Mouse (Mus musculus): ENCODE results near the gene Chac1. TPM values are rescaled to one million over a fixed set of nuclear protein-coding genes. Genes with fewer than 3 reads are reported as not detected.

The Chac1 gene
- polyA plus RNA-seq, 1 experiment from 2014 or later = 1.7 TPM

DNA sequence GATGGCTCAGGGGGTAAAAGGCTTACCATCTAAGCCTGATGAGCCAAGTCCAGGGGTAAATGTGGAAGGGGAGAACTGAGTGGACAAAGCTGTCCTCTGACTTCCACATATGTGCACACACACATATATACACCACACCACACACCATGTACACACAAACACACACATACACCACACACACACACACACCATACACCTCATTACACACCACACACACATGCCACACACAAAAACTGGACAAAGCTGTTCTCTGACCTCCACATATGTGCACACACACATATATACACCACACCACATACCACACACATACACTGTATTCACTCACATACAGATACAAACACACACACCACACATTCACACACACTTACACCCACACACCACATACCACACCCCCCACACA is 5.3 kb downstream of the Chac1 start:
- no peak overlapping the region for H3K4me3 ChIP-seq (ENCODE audit: low read length)
- H3K4me1 ChIP-seq (replicated peaks; ENCODE audit: control insufficient read depth, insufficient read depth, low read length) = peaks cover 3% of the 10 kb centered on the region; the same call in 1 of the 2 replicates
- no peak overlapping the region for H3K27ac ChIP-seq (ENCODE audit: low read length)
- no peak overlapping the region for H3K4me2 ChIP-seq (ENCODE audit: low read depth, low read length)
- ATAC-seq (ENCODE audit: low read depth) = no peak
- no peaks in the 10 kb centered on the region for H3K36me3 ChIP-seq (ENCODE audit: control insufficient read depth, insufficient read depth, low read length)
- H3K27me3 ChIP-seq (ENCODE audit: control insufficient read depth, insufficient read depth, low read depth, low read length) = peaks cover 5% of the 10 kb centered on the region
- H3K9ac ChIP-seq (ENCODE audit: low read length) = no peak overlapping the region
- peaks cover 1% of the 10 kb centered on the region; the same call in 1 of the 2 replicates for H3K9me3 ChIP-seq (ENCODE audit: control insufficient read depth, low read length)

DNA sequence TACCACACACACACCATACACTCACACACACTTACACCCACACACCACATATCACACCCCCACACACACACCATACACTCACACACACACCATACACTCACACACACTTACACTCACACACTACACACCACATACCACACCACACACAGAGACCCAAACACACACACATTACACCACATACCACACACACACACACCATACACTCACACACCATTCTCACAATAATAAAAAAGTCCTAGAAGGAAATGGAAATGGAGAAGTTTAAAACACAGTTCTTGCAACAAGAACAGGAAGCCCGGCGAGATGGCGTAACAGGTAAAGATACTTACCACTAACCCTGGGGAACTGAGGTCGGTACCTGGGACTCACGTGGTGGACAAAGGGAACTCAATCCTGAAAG is 5.8 kb downstream of the Chac1 start:
- 84% methylated on average over 5 of the region's 5 CpGs for WGBS
- Histone ChIP-seq H3K4me2 (ENCODE audit: low read depth, low read length) (no peak overlapping the region), H3K27ac (ENCODE audit: low read length) (no peak overlapping the region), H3K36me3 (ENCODE audit: control insufficient read depth, insufficient read depth, low read length) (no peaks in the 10 kb centered on the region), H3K4me3 (ENCODE audit: low read length) (no peak overlapping the region), H3K9ac (ENCODE audit: low read length) (no peak overlapping the region), H3K4me1 (replicated peaks; ENCODE audit: control insufficient read depth, insufficient read depth, low read length) (no peaks in the 10 kb centered on the region), H3K27me3 (ENCODE audit: control insufficient read depth, insufficient read depth, low read depth, low read length) (no peaks in the 10 kb centered on the region; the same call in 1 of the 2 replicates), H3K9me3 (ENCODE audit: control insufficient read depth, low read length) (peaks cover 6% of the 10 kb centered on the region; the same call in 1 of the 2 replicates)
- no peak for ATAC-seq (ENCODE audit: low read depth)

DNA sequence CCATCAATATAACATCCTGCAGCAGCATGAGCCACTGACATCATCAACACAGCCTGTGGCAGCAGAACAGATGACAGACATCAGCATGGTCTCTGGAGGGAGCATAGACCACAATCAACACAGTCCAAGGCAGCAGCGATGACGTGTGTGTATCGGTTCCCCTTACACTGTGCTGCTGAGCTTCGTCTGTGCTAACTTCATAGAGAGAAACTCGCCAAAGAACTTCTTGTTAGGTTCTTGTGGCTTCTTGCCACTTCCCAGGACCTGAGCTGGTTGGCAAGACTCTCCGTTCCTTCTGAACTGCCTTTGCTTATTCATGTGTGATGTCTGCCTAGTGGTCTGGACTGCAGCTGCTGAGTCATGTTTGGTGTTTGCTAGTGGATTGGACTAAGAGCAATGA is 7.2 kb downstream of the Chac1 start:
- no peaks in the 10 kb centered on the region for H3K4me1 ChIP-seq (replicated peaks; ENCODE audit: control insufficient read depth, insufficient read depth, low read length)
- no peak for ATAC-seq (ENCODE audit: low read depth)
- no peak overlapping the region for H3K9ac ChIP-seq (ENCODE audit: low read length)
- H3K4me3 ChIP-seq (ENCODE audit: low read length) = no peak overlapping the region
- H3K27ac ChIP-seq (ENCODE audit: low read length) = no peak overlapping the region
- no peak overlapping the region for H3K4me2 ChIP-seq (ENCODE audit: low read depth, low read length)
- WGBS = 81% methylated on average over 6 of the region's 6 CpGs
- no peaks in the 10 kb centered on the region for H3K36me3 ChIP-seq (ENCODE audit: control insufficient read depth, insufficient read depth, low read length)
- H3K27me3 ChIP-seq (ENCODE audit: control insufficient read depth, insufficient read depth, low read depth, low read length) = no peaks in the 10 kb centered on the region
- peaks cover 6% of the 10 kb centered on the region; the same call in 1 of the 2 replicates for H3K9me3 ChIP-seq (ENCODE audit: control insufficient read depth, low read length)

GRCm38 (mm10) chr2:119359721-119360291 is 8.8 kb downstream of the Chac1 start:
- Histone ChIP-seq H3K9ac (ENCODE audit: low read length) (no peak overlapping the region), H3K27ac (ENCODE audit: low read length) (no peak overlapping the region), H3K4me1 (replicated peaks; ENCODE audit: control insufficient read depth, insufficient read depth, low read length) (no peaks in the 10 kb centered on the region), H3K36me3 (ENCODE audit: control insufficient read depth, insufficient read depth, low read length) (no peaks in the 10 kb centered on the region), H3K27me3 (ENCODE audit: control insufficient read depth, insufficient read depth, low read depth, low read length) (no peaks in the 10 kb centered on the region), H3K4me2 (ENCODE audit: low read depth, low read length) (no peak overlapping the region), H3K9me3 (ENCODE audit: control insufficient read depth, low read length) (peaks cover 6% of the 10 kb centered on the region; the same call in 1 of the 2 replicates), H3K4me3 (ENCODE audit: low read length) (no peak overlapping the region)
- WGBS = 70% methylated on average over 2 of the region's 2 CpGs
- ATAC-seq (ENCODE audit: low read depth) = no peak

DNA sequence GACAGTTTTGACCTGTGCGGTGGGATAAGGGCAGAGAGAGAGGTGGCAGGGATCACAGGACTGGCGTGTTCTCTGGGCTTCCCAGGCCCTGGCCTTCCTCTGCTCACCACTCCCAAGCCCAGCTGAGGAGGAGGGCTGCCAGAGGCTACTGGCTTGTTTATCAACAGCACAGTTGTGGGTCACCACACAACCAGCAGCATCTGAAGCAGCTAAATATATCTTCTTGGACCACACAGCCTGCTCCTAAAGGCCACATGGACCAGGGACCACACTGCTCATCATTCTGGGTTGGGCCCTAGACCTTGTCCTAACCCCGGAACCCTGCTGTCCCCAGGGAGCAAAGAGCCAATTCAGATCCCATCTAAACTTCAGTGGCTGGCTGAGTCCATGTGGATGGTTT is 13.9 kb downstream of the Chac1 start:
- peaks cover 6% of the 10 kb centered on the region; the same call in 1 of the 2 replicates for H3K9me3 ChIP-seq (ENCODE audit: control insufficient read depth, low read length)
- no peaks in the 10 kb centered on the region for H3K27me3 ChIP-seq (ENCODE audit: control insufficient read depth, insufficient read depth, low read depth, low read length)
- H3K4me2 ChIP-seq (ENCODE audit: low read depth, low read length) = no peak overlapping the region
- no peak overlapping the region for H3K9ac ChIP-seq (ENCODE audit: low read length)
- no peaks in the 10 kb centered on the region; the same call in 1 of the 2 replicates for H3K36me3 ChIP-seq (ENCODE audit: control insufficient read depth, insufficient read depth, low read length)
- H3K27ac ChIP-seq (ENCODE audit: low read length) = no peak overlapping the region
- H3K4me3 ChIP-seq (ENCODE audit: low read length) = no peak overlapping the region
- no peaks in the 10 kb centered on the region for H3K4me1 ChIP-seq (replicated peaks; ENCODE audit: control insufficient read depth, insufficient read depth, low read length)
- 64% methylated on average over 3 of the region's 3 CpGs for WGBS
- ATAC-seq (ENCODE audit: low read depth) = no peak; the same call in 1 of the 2 replicates

- Histone ChIP-seq H3K36me3 (ENCODE audit: control insufficient read depth, insufficient read depth, low read length) (peaks cover 7% of the 10 kb centered on the region; the same call in 1 of the 2 replicates), H3K4me2 (ENCODE audit: low read depth, low read length) (no peak overlapping the region), H3K27me3 (ENCODE audit: control insufficient read depth, insufficient read depth, low read depth, low read length) (no peaks in the 10 kb centered on the region), H3K27ac (ENCODE audit: low read length) (no peak overlapping the region), H3K4me1 (replicated peaks; ENCODE audit: control insufficient read depth, insufficient read depth, low read length) (no peaks in the 10 kb centered on the region), H3K9ac (ENCODE audit: low read length) (no peak overlapping the region), H3K9me3 (ENCODE audit: control insufficient read depth, low read length) (no peaks in the 10 kb centered on the region), H3K4me3 (ENCODE audit: low read length) (no peak overlapping the region)
- 72% methylated on average over 3 of the region's 3 CpGs for WGBS
- ATAC-seq (ENCODE audit: low read depth) = no peak
Measured at GRCm38 (mm10) chr2:119367346-119367745, 16.3 kb downstream of the Chac1 start.

DNA sequence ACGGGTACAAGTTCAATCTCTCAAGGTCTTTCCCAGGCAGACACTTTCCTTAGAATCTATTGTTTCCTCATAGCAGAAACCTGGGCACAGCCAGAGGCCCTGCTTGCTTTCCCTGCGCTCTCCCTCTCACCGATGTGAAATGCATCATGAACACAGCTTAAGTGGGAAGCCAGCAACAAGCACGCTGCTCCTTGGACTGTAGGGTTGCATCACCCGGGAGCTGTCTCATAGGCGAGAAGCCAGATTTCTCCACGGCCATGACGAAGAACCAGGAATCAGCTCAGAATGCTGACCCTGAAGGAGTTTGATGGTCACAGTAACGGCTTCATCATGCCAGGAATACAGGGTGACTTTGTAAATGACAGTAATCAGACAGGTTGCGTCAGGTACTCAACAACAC is 19.1 kb downstream of the Chac1 start:
- H3K27ac ChIP-seq (ENCODE audit: low read length) = no peak overlapping the region
- H3K4me3 ChIP-seq (ENCODE audit: low read length) = no peak overlapping the region
- ATAC-seq (ENCODE audit: low read depth) = no peak
- no peaks in the 10 kb centered on the region for H3K9me3 ChIP-seq (ENCODE audit: control insufficient read depth, low read length)
- H3K36me3 ChIP-seq (ENCODE audit: control insufficient read depth, insufficient read depth, low read length) = peaks cover 27% of the 10 kb centered on the region
- no peaks in the 10 kb centered on the region for H3K4me1 ChIP-seq (replicated peaks; ENCODE audit: control insufficient read depth, insufficient read depth, low read length)
- no peak overlapping the region for H3K9ac ChIP-seq (ENCODE audit: low read length)
- no peak overlapping the region for H3K4me2 ChIP-seq (ENCODE audit: low read depth, low read length)
- 88% methylated on average over 10 of the region's 10 CpGs for WGBS
- H3K27me3 ChIP-seq (ENCODE audit: control insufficient read depth, insufficient read depth, low read depth, low read length) = no peaks in the 10 kb centered on the region

DNA sequence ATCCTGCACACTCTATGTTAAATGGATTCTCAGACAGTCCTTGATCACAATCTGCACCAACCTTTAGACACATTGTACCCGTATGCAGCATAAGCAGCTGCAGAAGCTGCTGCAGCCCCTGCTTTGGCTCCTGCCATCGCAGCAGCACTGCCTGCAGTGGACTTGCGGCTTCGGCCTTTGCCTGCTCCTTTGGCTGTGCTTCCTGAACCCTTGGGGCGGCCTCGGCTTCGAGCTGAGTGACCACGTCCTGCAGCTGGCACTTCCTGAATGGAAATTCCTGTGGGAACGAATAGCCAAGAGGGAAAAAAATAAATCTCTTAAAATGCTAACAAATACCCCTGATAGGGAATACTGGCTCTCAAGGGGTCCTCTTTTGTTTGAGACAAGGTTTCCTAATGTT is 26.3 kb downstream of the Chac1 start:
- no peak overlapping the region for H3K9ac ChIP-seq (ENCODE audit: low read length)
- no peak overlapping the region for H3K4me2 ChIP-seq (ENCODE audit: low read depth, low read length)
- no peak overlapping the region for H3K4me3 ChIP-seq (ENCODE audit: low read length)
- WGBS = 68% methylated on average over 9 of the region's 9 CpGs
- H3K27me3 ChIP-seq (ENCODE audit: control insufficient read depth, insufficient read depth, low read depth, low read length) = no peaks in the 10 kb centered on the region
- H3K36me3 ChIP-seq (ENCODE audit: control insufficient read depth, insufficient read depth, low read length) = peaks cover 58% of the 10 kb centered on the region
- H3K27ac ChIP-seq (ENCODE audit: low read length) = peak overlapping the region; percentile 49
- no peaks in the 10 kb centered on the region for H3K9me3 ChIP-seq (ENCODE audit: control insufficient read depth, low read length)
- no peaks in the 10 kb centered on the region for H3K4me1 ChIP-seq (replicated peaks; ENCODE audit: control insufficient read depth, insufficient read depth, low read length)
- ATAC-seq (ENCODE audit: low read depth) = no peak

GRCm38 (mm10) chr2:119377826-119378225 is 26.8 kb downstream of the Chac1 start:
- Histone ChIP-seq H3K9me3 (ENCODE audit: control insufficient read depth, low read length) (no peaks in the 10 kb centered on the region), H3K27ac (ENCODE audit: low read length) (peak overlapping the region; percentile 49), H3K27me3 (ENCODE audit: control insufficient read depth, insufficient read depth, low read depth, low read length) (no peaks in the 10 kb centered on the region), H3K4me1 (replicated peaks; ENCODE audit: control insufficient read depth, insufficient read depth, low read length) (no peaks in the 10 kb centered on the region), H3K36me3 (ENCODE audit: control insufficient read depth, insufficient read depth, low read length) (peaks cover 55% of the 10 kb centered on the region), H3K4me2 (ENCODE audit: low read depth, low read length) (no peak overlapping the region), H3K4me3 (ENCODE audit: low read length) (no peak overlapping the region), H3K9ac (ENCODE audit: low read length) (no peak overlapping the region)
- WGBS = 74% methylated on average over 3 of the region's 3 CpGs
- no peak for ATAC-seq (ENCODE audit: low read depth)

DNA sequence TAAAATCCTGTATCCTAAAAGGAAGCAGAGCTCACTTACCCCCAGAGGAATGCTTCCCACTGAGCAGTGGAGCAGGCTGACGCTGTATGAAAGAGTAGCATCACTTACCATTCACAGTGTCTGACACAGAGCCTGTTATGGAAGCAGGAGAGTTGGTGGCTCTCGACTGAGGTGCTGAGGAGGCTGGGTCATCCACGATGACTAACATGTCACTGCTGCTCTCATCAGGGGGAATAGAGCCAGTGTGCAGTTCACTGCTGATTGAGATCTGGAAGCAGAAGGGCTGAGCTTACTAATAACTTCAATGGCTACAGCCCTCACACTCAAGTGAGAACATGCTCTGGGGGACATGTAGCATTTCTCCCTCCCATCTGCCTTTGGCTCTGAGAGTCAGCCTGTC is 28.4 kb downstream of the Chac1 start:
- H3K4me3 ChIP-seq (ENCODE audit: low read length) = no peak overlapping the region
- H3K9me3 ChIP-seq (ENCODE audit: control insufficient read depth, low read length) = no peaks in the 10 kb centered on the region
- no peak overlapping the region for H3K27ac ChIP-seq (ENCODE audit: low read length)
- H3K27me3 ChIP-seq (ENCODE audit: control insufficient read depth, insufficient read depth, low read depth, low read length) = no peaks in the 10 kb centered on the region
- peaks cover 45% of the 10 kb centered on the region for H3K36me3 ChIP-seq (ENCODE audit: control insufficient read depth, insufficient read depth, low read length)
- no peak overlapping the region for H3K4me2 ChIP-seq (ENCODE audit: low read depth, low read length)
- H3K9ac ChIP-seq (ENCODE audit: low read length) = no peak overlapping the region
- WGBS = 76% methylated on average over 3 of the region's 3 CpGs
- H3K4me1 ChIP-seq (replicated peaks; ENCODE audit: control insufficient read depth, insufficient read depth, low read length) = no peaks in the 10 kb centered on the region
- no peak for ATAC-seq (ENCODE audit: low read depth)
